Mouse (Mus musculus) erythroblast, embryonic 14.5 days (primary cell): Measurements from ENCODE around the gene Fam124b.

Experiments
- GATA1 ChIP-seq: IDR thresholded peaks from 2 replicates; pipeline ENCODE4 v1.6.1; 2012; ENCODE audit warnings: low read length, inconsistent platforms, mixed read lengths
- TAL1 ChIP-seq: IDR thresholded peaks from 3 replicates; pipeline ENCODE4 v1.6.1; 2012; ENCODE audit warnings: low read length, inconsistent platforms, mixed read lengths

GRCm38 (mm10) chr1:80221151-80221550, 2.9 kb upstream of the Fam124b start:
- TF ChIP-seq TAL1 (no peak), GATA1 (no peak)
